Mouse (Mus musculus): ENCODE data around the gene Tulp2. TPM values are rescaled to one million over a fixed set of nuclear protein-coding genes. Genes with fewer than 3 reads are reported as not detected.

The Tulp2 gene
- total and polyA plus RNA-seq, 3 experiments = 1.1 to 1.2 TPM; not detected in 1

DNA sequence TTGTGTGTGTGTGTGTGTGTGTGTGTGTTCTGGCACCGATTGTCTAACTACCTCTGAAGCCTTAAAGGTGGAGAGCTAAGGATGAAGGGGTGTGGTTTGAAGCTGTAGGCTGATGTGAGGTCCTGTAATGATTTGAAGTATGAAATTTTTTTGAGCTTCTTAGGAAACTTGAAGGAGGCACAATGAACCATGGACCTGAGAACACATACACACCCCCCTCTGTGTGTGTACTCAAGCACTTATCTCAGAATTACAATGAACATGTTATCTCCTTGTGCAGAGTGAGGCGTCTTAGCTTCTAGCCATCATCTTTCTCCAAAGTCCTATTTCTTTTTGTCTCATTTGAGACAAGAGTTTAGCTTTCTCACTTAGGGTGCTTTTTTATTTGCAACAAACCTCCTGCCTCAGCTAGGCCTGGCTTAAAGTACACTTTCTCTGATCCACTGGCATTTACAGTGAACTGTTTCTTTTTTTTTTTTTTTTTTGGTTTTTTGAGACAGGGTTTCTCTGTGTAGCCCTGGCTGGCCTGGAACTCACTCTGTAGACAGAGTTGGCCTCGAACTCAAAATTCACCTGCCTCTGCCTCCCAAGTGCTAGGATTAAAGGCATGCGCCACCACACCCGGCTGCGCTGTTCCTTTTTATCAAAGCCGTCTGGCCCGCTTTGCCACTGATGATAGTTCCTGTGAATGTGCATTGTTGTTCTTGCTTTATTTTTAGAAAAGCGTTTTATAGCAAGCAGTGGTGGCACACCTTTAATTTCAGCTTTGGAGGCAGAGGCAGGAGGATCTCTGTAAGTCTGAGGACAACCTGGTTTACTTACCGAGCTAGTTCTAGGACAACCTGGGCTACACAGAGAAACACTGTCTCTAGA, 87.2 kb downstream of the Tulp2 start (continued):
- TF ChIP-seq TBP (IDR thresholded peaks at IDR 0.05; ENCODE audit: low read depth, low read length) (peak; percentile 92), ZC3H11A (IDR thresholded peaks at IDR 0.05; ENCODE audit: low read depth, low read length) (no peak), TAL1 (IDR thresholded peaks at IDR 0.05; ENCODE audit: low read length) (peak; percentile 62), MAX (IDR thresholded peaks at IDR 0.05; ENCODE audit: low read length) (peak; percentile 52), SMC3 (IDR thresholded peaks at IDR 0.05; ENCODE audit: low read depth, low read length) (no peak), ZKSCAN1 (IDR thresholded peaks at IDR 0.05; ENCODE audit: low read depth, low read length) (no peak), MAFK (IDR thresholded peaks at IDR 0.05; ENCODE audit: borderline replicate concordance, low read depth, low read length) (0 out of 2 replicates have a peak, but pooled peaks have one; percentile 42), NELFE (IDR thresholded peaks at IDR 0.05; ENCODE audit: low read depth, low read length) (no peak; the same call in 1 of the 2 replicates), MEF2A (IDR thresholded peaks at IDR 0.05; ENCODE audit: extremely low read depth, insufficient replicate concordance, low read depth, low read length, poor library complexity, severe bottlenecking) (peak; percentile 54; the same call in 1 of the 2 replicates), CTCF (IDR thresholded peaks at IDR 0.05 in 2 of 3, conservative IDR thresholded peaks at IDR 0.05 in 1 of 3; ENCODE audit: control insufficient read depth in 1 of 3, insufficient read depth in 1 of 3, low read depth in 2 of 3, low read length in 3 of 3, poor library complexity in 1 of 3, severe bottlenecking in 1 of 3) (no peak)

DNA sequence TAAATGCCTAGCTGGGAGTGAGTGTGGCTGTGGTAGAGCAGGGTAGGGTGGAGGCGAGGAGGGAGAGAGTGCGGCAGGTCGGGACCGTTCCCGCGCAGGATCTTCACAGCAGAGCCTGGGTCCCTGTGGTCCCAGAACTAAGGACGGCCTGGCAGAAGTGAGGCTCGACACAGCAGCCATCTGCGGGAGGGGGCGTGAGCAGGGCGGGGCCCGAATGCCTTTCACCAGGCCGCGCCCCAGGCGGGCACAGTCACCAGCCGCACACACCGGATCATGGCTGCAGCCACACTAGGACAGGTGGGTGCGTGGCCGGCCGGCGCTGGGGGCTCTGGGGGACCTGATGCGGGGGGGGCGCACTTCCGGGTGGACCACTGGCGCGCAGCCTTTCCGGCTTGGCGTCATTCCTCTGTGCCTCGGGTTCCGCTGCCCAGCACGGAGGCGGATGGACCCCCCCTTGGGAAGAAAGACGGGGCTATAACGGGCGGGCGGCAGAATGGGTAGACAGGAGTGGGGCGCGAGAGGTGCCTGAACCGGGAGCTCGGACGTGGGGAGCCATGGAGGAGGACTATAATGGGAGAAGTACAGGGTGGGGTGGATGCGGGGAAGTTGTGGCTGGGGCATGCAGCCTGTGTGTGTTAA, 88.5 kb downstream of the Tulp2 start, which contains the start of gene Bcat2:
Gene Bcat2 (plus strand): TSS at position 51 of the 639 bp plus-strand sequence.
- Histone ChIP-seq H3K27ac (ENCODE audit: control insufficient read depth, low read depth, low read length) (peak within 1 kb of the TSS; percentile 90), H3K36me3 (ENCODE audit: control insufficient read depth in 1 of 2, insufficient read depth in 2 of 2, low read length in 2 of 2) (peaks cover 0 to 14% of the 10 kb centered on the region in 2 experiments; a peak in 2 of 4 replicates), H3K9ac (ENCODE audit: control insufficient read depth, low read depth, low read length, poor library complexity, severe bottlenecking) (peak within 1 kb of the TSS; percentile 81), H3K4me1 (ENCODE audit: control insufficient read depth in 1 of 2, insufficient read depth in 2 of 2, low read length in 2 of 2) (peaks cover 8 to 24% of the 10 kb centered on the region in 2 experiments), H3K79me2 (ENCODE audit: control insufficient read depth, insufficient read depth, low read length, poor library complexity) (peaks cover 10% of the 10 kb centered on the region), H3K27me3 (ENCODE audit: control insufficient read depth in 1 of 2, insufficient read depth in 2 of 2, low read length in 2 of 2) (no peaks in the 10 kb centered on the region), H3K4me3 (ENCODE audit: control insufficient read depth in 1 of 2, insufficient read depth in 1 of 2, low read depth in 2 of 2, low read length in 2 of 2) (peak within 1 kb of the TSS; percentile 77 to 99), H3K9me3 (replicated peaks; ENCODE audit: insufficient read depth, low read length) (no peaks in the 10 kb centered on the region)
- no peak for TF ChIP-seq TBP (IDR thresholded peaks at IDR 0.05; ENCODE audit: low read depth, low read length)
- TF ChIP-seq NELFE (IDR thresholded peaks at IDR 0.05; ENCODE audit: low read depth, low read length) = peak; percentile 42; the same call in 1 of the 2 replicates
- TF ChIP-seq MAX (IDR thresholded peaks at IDR 0.05; ENCODE audit: low read length) = 0 out of 2 replicates have a peak, but pooled peaks have one; percentile 27
- peak; percentile 44; the same call in 1 of the 2 replicates for TF ChIP-seq POLR2AphosphoS2 (IDR thresholded peaks at IDR 0.05; ENCODE audit: low read length)
- TF ChIP-seq ELF1 (IDR thresholded peaks at IDR 0.05; ENCODE audit: low read depth, low read length) = peak; percentile 67; the same call in 1 of the 2 replicates
- no peak for TF ChIP-seq USF1 (IDR thresholded peaks at IDR 0.05; ENCODE audit: low read depth, low read length)
- peak; percentile 60; the same call in 1 of the 2 replicates for TF ChIP-seq HCFC1 (IDR thresholded peaks at IDR 0.05; ENCODE audit: low read depth, low read length)
- TF ChIP-seq MXI1 (IDR thresholded peaks at IDR 0.05; ENCODE audit: low read depth, low read length) = peak; percentile 41; the same call in 1 of the 2 replicates
- TF ChIP-seq ETS1 (IDR thresholded peaks at IDR 0.05; ENCODE audit: low read depth, low read length) = 0 out of 2 replicates have a peak, but pooled peaks have one; percentile 47
- 0 out of 2 replicates have a peak, but pooled peaks have one; percentile 37 for TF ChIP-seq SIN3A (IDR thresholded peaks at IDR 0.05; ENCODE audit: low read length)
- TF ChIP-seq MYC (IDR thresholded peaks at IDR 0.05; ENCODE audit: low read depth, low read length) = no peak
- TF ChIP-seq ZMIZ1 (IDR thresholded peaks at IDR 0.05; ENCODE audit: low read depth, low read length) = peak; percentile 64; the same call in 1 of the 2 replicates
- TF ChIP-seq POLR2A (IDR thresholded peaks at IDR 0.05; ENCODE audit: control insufficient read depth in 1 of 2, insufficient read depth in 1 of 2, low read depth in 1 of 2, low read length in 2 of 2, poor library complexity in 1 of 2) = peak in 1 of 2 experiments; percentile 42; a peak in 1 of 4 replicates
- TF ChIP-seq TCF12 (IDR thresholded peaks at IDR 0.05; ENCODE audit: low read depth, low read length) = peak; percentile 39; the same call in 1 of the 2 replicates
- TF ChIP-seq JUND (IDR thresholded peaks at IDR 0.05; ENCODE audit: low read depth, low read length) = no peak
- 0 out of 2 replicates have a peak, but pooled peaks have one; percentile 53 for TF ChIP-seq MAZ (IDR thresholded peaks at IDR 0.05; ENCODE audit: low read depth, low read length)
- peak; percentile 81 for DNase-seq (ENCODE audit: low read depth, low spot score)

Measured in MEL (cell line).